Mouse (Mus musculus): Measurements from ENCODE around the gene Zar1.
"Not testable (repeated sequence)": the region's sequence is repeated elsewhere in the genome, so short reads cannot be mapped to it uniquely, and the experiment has no call there.

Zar1 gene

GRCm38 (mm10) chr5:72580970-72581332, at the start of gene Zar1:
Zar1 (minus strand) TSS chr5:72581254.
- H3K36me3 ChIP-seq (ENCODE audit: control insufficient read depth, insufficient read depth, low read length, poor library complexity, severe bottlenecking); H3K27me3 ChIP-seq (ENCODE audit: control insufficient read depth, insufficient read depth, low read length, poor library complexity, severe bottlenecking); DNase-seq (ENCODE audit: low read depth, low spot score): not testable (repeated sequence)

- Histone ChIP-seq H3K27me3 (ENCODE audit: control insufficient read depth, insufficient read depth, low read length, poor library complexity, severe bottlenecking) (no peaks in the 10 kb centered on the region; the same call in 1 of the 2 replicates), H3K36me3 (ENCODE audit: control insufficient read depth, insufficient read depth, low read length, poor library complexity, severe bottlenecking) (no peaks in the 10 kb centered on the region)
- no peak for DNase-seq (ENCODE audit: low read depth, low spot score)
Measured at GRCm38 (mm10) chr5:72630026-72630425, 49.0 kb upstream of the Zar1 start.

- DNase-seq (ENCODE audit: low read depth, low spot score) = no peak
- Histone ChIP-seq H3K36me3 (ENCODE audit: control insufficient read depth, insufficient read depth, low read length, poor library complexity, severe bottlenecking) (no peaks in the 10 kb centered on the region), H3K27me3 (ENCODE audit: control insufficient read depth, insufficient read depth, low read length, poor library complexity, severe bottlenecking) (no peaks in the 10 kb centered on the region)
Measured at GRCm38 (mm10) chr5:72621022-72621421, 40.0 kb upstream of the Zar1 start.

- Histone ChIP-seq H3K27me3 (ENCODE audit: control insufficient read depth, insufficient read depth, low read length, poor library complexity, severe bottlenecking) (no peaks in the 10 kb centered on the region), H3K36me3 (ENCODE audit: control insufficient read depth, insufficient read depth, low read length, poor library complexity, severe bottlenecking) (no peaks in the 10 kb centered on the region)
- DNase-seq (ENCODE audit: low read depth, low spot score) = no peak
Measured at GRCm38 (mm10) chr5:72617413-72617812, 36.4 kb upstream of the Zar1 start.

- no peak for DNase-seq (ENCODE audit: low read depth, low spot score)
- H3K36me3 ChIP-seq (ENCODE audit: control insufficient read depth, insufficient read depth, low read length, poor library complexity, severe bottlenecking) = no peaks in the 10 kb centered on the region
- H3K27me3 ChIP-seq (ENCODE audit: control insufficient read depth, insufficient read depth, low read length, poor library complexity, severe bottlenecking) = no peaks in the 10 kb centered on the region
Measured at GRCm38 (mm10) chr5:72603138-72603537, 22.1 kb upstream of the Zar1 start.

GRCm38 (mm10) chr5:72601006-72601405, 20.0 kb upstream of the Zar1 start:
- Histone ChIP-seq H3K27me3 (ENCODE audit: control insufficient read depth, insufficient read depth, low read length, poor library complexity, severe bottlenecking) (no peaks in the 10 kb centered on the region), H3K36me3 (ENCODE audit: control insufficient read depth, insufficient read depth, low read length, poor library complexity, severe bottlenecking) (no peaks in the 10 kb centered on the region)
- DNase-seq (ENCODE audit: low read depth, low spot score) = peak; percentile 57

GRCm38 (mm10) chr5:72587192-72587681, 6.2 kb upstream of the Zar1 start, which contains the start of gene Gm5868:
Gm5868 (minus strand) TSS chr5:72587551.
- DNase-seq (ENCODE audit: low read depth, low spot score) = no peak
- no peaks in the 10 kb centered on the region for H3K36me3 ChIP-seq (ENCODE audit: control insufficient read depth, insufficient read depth, low read length, poor library complexity, severe bottlenecking)
- H3K27me3 ChIP-seq (ENCODE audit: control insufficient read depth, insufficient read depth, low read length, poor library complexity, severe bottlenecking) = no peaks in the 10 kb centered on the region

- not testable (repeated sequence) for DNase-seq (ENCODE audit: low read depth, low spot score); H3K27me3 ChIP-seq (ENCODE audit: control insufficient read depth, insufficient read depth, low read length, poor library complexity, severe bottlenecking); H3K36me3 ChIP-seq (ENCODE audit: control insufficient read depth, insufficient read depth, low read length, poor library complexity, severe bottlenecking)
Measured at GRCm38 (mm10) chr5:72586667-72587191, 5.7 kb upstream of the Zar1 start.

GRCm38 (mm10) chr5:72586122-72586521, 5.1 kb upstream of the Zar1 start:
- not testable (repeated sequence) for DNase-seq (ENCODE audit: low read depth, low spot score); H3K36me3 ChIP-seq (ENCODE audit: control insufficient read depth, insufficient read depth, low read length, poor library complexity, severe bottlenecking); H3K27me3 ChIP-seq (ENCODE audit: control insufficient read depth, insufficient read depth, low read length, poor library complexity, severe bottlenecking)

- H3K36me3 ChIP-seq (ENCODE audit: control insufficient read depth, insufficient read depth, low read length, poor library complexity, severe bottlenecking); H3K27me3 ChIP-seq (ENCODE audit: control insufficient read depth, insufficient read depth, low read length, poor library complexity, severe bottlenecking); DNase-seq (ENCODE audit: low read depth, low spot score): not testable (repeated sequence)
Measured at GRCm38 (mm10) chr5:72580088-72580969, 725 bp downstream of the Zar1 start.

GRCm38 (mm10) chr5:72579599-72579998, 1.5 kb downstream of the Zar1 start:
- H3K36me3 ChIP-seq (ENCODE audit: control insufficient read depth, insufficient read depth, low read length, poor library complexity, severe bottlenecking); H3K27me3 ChIP-seq (ENCODE audit: control insufficient read depth, insufficient read depth, low read length, poor library complexity, severe bottlenecking); DNase-seq (ENCODE audit: low read depth, low spot score): not testable (repeated sequence)

- Histone ChIP-seq H3K27me3 (ENCODE audit: control insufficient read depth, insufficient read depth, low read length, poor library complexity, severe bottlenecking) (no peaks in the 10 kb centered on the region), H3K36me3 (ENCODE audit: control insufficient read depth, insufficient read depth, low read length, poor library complexity, severe bottlenecking) (no peaks in the 10 kb centered on the region)
- no peak for DNase-seq (ENCODE audit: low read depth, low spot score)
Measured at GRCm38 (mm10) chr5:72565621-72566020, 15.4 kb downstream of the Zar1 start.

- not testable (repeated sequence) for H3K27me3 ChIP-seq (ENCODE audit: control insufficient read depth, insufficient read depth, low read length, poor library complexity, severe bottlenecking); H3K36me3 ChIP-seq (ENCODE audit: control insufficient read depth, insufficient read depth, low read length, poor library complexity, severe bottlenecking); DNase-seq (ENCODE audit: low read depth, low spot score)
Measured at GRCm38 (mm10) chr5:72563183-72563582, 17.9 kb downstream of the Zar1 start.

- H3K36me3 ChIP-seq (ENCODE audit: control insufficient read depth, insufficient read depth, low read length, poor library complexity, severe bottlenecking) = no peaks in the 10 kb centered on the region
- no peaks in the 10 kb centered on the region for H3K27me3 ChIP-seq (ENCODE audit: control insufficient read depth, insufficient read depth, low read length, poor library complexity, severe bottlenecking)
- no peak for DNase-seq (ENCODE audit: low read depth, low spot score)
Measured at GRCm38 (mm10) chr5:72560976-72561628, 20.0 kb downstream of the Zar1 start.

- H3K27me3 ChIP-seq (ENCODE audit: control insufficient read depth, insufficient read depth, low read length, poor library complexity, severe bottlenecking) = no peaks in the 10 kb centered on the region
- no peaks in the 10 kb centered on the region for H3K36me3 ChIP-seq (ENCODE audit: control insufficient read depth, insufficient read depth, low read length, poor library complexity, severe bottlenecking)
- DNase-seq (ENCODE audit: low read depth, low spot score) = peak; percentile 98
Measured at GRCm38 (mm10) chr5:72559544-72560049, 21.5 kb downstream of the Zar1 start, which contains the start of gene Nfxl1. Nfxl1 (minus strand) TSS chr5:72559684.
